Mouse (Mus musculus) small intestine, adult 2 months (tissue): ENCODE measurements at regions not wholly inside any gene's neighbourhood (a gene's known extent, or its start where the extent isn't known, plus 50 kb on each side); places are given as distances from the start of the nearest gene placed in this dataset.
"Not testable (repeated sequence)": the region's sequence is repeated elsewhere in the genome, so short reads cannot be mapped to it uniquely, and the experiment has no call there.

Experiments used
- H3K27ac ChIP-seq: fragments of 200-500 bp; 2 replicates; pipeline ENCODE4 v1.5.1; 2012; ENCODE audit warnings: low read depth, low read length, control low read depth, inconsistent platforms; ENCODE audit not compliant: insufficient read depth
- H3K27me3 ChIP-seq: fragments of 200-500 bp; 2 replicates; pipeline ENCODE4 v1.6.1; 2012; ENCODE audit warnings: mild to moderate bottlenecking, moderate library complexity, low read length, inconsistent platforms; ENCODE audit not compliant: control insufficient read depth, insufficient read depth
- H3K36me3 ChIP-seq: fragments of 200-500 bp; 2 replicates; pipeline ENCODE4 v1.6.1; 2012; ENCODE audit warnings: mild to moderate bottlenecking, low read length, control low read depth, inconsistent platforms; ENCODE audit not compliant: control insufficient read depth, insufficient read depth
- H3K4me1 ChIP-seq: fragments of 200-500 bp; 2 replicates; pipeline ENCODE4 v1.6.1; 2012; ENCODE audit warnings: low read length, inconsistent platforms, mixed read lengths; ENCODE audit not compliant: control insufficient read depth, insufficient read depth, insufficient read length
- H3K4me3 ChIP-seq: fragments of 200-500 bp; 2 replicates; pipeline ENCODE4 v1.5.1; 2012; ENCODE audit warnings: low read depth, mild to moderate bottlenecking, control low read depth, inconsistent platforms, low read length, moderate library complexity
- CTCF ChIP-seq: fragments of 200-500 bp; IDR thresholded peaks from 2 replicates; pipeline ENCODE4 v1.5.1; 2012; ENCODE audit warnings: low read depth, mild to moderate bottlenecking, control low read depth, inconsistent platforms, low read length, moderate library complexity, mixed read lengths; ENCODE audit not compliant: insufficient replicate concordance, insufficient read length; ENCODE audit errors: extremely low read depth
- POLR2A ChIP-seq: fragments of 200-500 bp; IDR thresholded peaks from 2 replicates; pipeline ENCODE4 v1.6.1; 2012; ENCODE audit warnings: low read depth, mild to moderate bottlenecking, control low read depth, inconsistent platforms, low read length, moderate library complexity
- WGBS: fragments of 180-500 bp; shearing (Covaris S2); methylation state at CpG from one replicate; pipeline ENCODE4 v1.1.7; 2018; 5-methylcytosine and 5-hydroxymethylcytosine counted together

DNA sequence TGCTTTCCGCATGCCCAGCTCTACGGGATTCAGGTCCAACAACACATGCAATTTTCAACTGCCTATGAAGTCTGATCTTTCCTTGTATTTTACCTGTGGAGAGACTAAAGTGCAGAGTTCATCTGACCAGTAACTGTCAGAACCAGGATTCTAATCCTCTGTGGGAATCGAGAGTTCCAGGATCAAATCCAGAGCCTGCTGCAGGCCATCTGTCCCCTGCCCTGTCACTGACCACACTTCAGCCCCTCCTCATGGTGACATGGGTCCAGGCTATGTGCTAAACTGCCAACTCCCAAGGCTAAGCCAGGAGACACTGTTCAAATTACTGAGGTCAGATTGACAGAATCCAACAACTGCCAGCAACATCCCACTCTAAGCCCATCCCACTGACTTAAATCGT lies 175.7 kb downstream of the Katnal1 start:
- H3K36me3 ChIP-seq = no peaks in the 10 kb centered on the region
- H3K4me1 ChIP-seq = peaks cover 33% of the 10 kb centered on the region
- no peaks in the 10 kb centered on the region for H3K27me3 ChIP-seq
- no peak for TF ChIP-seq POLR2A
- TF ChIP-seq CTCF = no peak
- no peak overlapping the region for H3K4me3 ChIP-seq
- H3K27ac ChIP-seq = no peak overlapping the region
- WGBS = 71% methylated on average over 4 of the region's 4 CpGs

DNA sequence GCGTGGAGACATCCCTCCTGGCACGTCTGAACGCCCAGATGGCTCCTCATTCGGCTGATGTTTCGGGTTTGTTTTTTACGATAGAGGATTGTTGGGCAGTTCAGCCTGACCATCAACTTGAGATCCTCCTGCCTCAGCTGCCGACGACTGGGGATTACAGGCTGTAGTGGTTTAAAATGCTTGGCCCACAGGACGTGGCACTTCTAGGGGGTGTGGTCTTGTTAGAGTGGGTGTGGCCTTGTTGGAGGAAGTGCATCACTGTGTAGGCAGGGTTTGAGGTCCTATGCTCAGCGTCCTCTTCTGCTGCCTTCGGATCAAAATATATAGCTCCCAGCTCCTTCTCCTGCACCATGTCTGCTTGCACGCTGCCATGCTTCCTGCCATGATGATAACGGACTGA lies 177.1 kb downstream of the Katnal1 start:
- Histone ChIP-seq H3K4me1 (peaks cover 32% of the 10 kb centered on the region), H3K36me3 (no peaks in the 10 kb centered on the region), H3K4me3 (no peak overlapping the region), H3K27me3 (no peaks in the 10 kb centered on the region), H3K27ac (no peak overlapping the region)
- TF ChIP-seq POLR2A (no peak), CTCF (no peak)
- 96% methylated on average over 13 of the region's 13 CpGs for WGBS

DNA sequence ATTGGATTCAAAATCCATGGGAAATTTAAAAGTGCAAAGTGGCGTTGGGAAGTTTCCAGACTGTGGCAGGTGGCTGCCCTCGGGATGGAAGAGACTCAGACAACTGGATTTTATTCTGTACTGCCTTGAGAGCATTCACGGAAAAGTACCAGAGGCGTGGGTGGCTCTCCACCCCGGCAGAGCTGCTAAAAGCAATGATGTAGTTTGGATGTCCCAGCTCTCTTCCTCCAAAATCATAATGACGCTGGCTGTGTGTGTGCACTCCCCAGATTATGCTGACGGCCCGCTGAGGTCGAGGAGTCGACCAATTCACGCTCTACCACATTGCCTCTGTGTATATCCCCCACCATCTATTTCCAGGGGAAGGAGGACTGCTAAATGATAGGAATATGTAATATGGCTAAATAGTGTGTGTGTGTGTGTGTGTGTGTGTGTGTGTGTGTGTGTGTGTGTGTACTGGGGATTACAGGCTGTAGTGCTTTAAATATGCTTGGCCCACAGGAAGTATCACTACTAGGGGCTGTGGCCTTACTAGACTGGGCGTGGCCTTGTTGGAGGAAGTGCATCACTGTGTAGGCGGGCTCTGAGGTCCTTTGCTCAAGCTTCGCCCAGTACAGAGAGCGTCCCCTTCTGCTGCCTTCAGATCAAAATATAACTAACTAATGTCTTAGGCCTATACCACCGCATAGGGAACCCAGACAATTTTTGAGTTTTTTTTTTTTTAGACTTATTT lies 179.0 kb downstream of the Katnal1 start:
- no peaks in the 10 kb centered on the region for H3K36me3 ChIP-seq
- H3K27ac ChIP-seq = no peak overlapping the region
- H3K4me1 ChIP-seq = peaks cover 20% of the 10 kb centered on the region
- WGBS = 88% methylated on average over 16 of the region's 16 CpGs
- TF ChIP-seq CTCF = no peak
- TF ChIP-seq POLR2A = no peak
- no peak overlapping the region for H3K4me3 ChIP-seq
- H3K27me3 ChIP-seq = no peaks in the 10 kb centered on the region

DNA sequence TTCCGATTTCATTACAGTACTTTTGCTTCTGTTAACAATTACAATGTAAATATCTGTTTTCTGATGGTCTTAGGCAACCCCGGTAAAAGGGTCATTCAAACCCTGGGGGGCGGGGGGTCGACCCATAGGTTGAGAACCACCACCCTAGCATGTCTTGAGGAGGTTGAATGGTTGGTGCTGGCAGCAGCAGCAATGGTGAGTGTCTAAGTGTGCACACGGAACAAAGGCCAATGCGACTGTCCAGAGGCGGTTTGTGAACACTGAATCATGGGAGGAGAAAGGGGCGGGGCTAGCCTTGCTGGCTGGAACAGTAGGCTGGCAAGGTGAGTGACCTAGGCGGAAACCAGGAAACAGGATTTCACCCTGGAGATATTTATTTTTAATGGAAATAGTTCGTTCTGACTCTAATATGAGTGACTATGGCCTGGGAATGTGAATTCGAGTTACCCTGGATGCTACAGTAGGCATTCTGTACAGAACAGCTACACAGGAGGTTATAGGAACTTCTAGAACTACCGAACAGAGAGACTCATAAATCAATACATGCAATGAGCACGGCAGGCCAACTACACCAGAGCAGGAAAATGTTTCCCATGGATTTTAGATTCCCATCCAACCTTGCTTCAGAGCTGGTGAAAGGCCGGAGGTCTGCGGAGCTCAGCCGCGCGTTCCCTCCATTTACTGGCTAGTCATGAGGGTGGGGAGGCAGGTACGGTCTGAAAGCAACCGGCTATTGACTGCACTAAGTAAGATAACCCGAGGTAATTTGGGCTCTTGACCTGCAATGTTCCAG lies 181.0 kb downstream of the Katnal1 start:
- no peaks in the 10 kb centered on the region for H3K27me3 ChIP-seq
- 45% methylated on average over 21 of the region's 21 CpGs for WGBS
- H3K27ac ChIP-seq = peak overlapping the region; percentile 94
- H3K4me3 ChIP-seq = peak overlapping the region; percentile 45
- TF ChIP-seq CTCF (no peak), POLR2A (no peak; the same call in 1 of the 2 replicates)
- H3K36me3 ChIP-seq = no peaks in the 10 kb centered on the region
- peaks cover 15% of the 10 kb centered on the region; the same call in 1 of the 2 replicates for H3K4me1 ChIP-seq

DNA sequence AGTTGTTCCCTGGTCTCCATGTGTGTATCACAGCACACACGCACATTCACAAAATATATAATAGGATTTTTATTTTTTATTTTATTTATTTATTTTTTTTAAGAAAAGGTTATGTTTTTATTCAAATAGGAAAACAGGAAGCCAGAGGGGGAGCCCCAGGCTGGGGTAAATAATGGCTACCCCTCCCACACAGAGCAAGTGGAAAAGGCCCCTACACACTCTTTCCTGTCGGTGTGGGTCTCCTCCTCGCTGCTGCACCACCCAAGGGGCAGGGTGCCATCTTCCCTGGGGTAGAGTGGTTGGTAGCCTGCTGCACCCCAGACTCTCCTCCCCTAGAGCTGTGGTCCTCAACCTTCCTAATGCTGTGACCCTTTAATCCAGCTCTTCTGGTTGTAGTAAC lies 181.6 kb downstream of the Katnal1 start:
- Histone ChIP-seq H3K36me3 (no peaks in the 10 kb centered on the region), H3K4me3 (no peak overlapping the region), H3K27me3 (no peaks in the 10 kb centered on the region), H3K27ac (peak overlapping the region; percentile 75), H3K4me1 (peaks cover 15% of the 10 kb centered on the region; the same call in 1 of the 2 replicates)
- 85% methylated on average over 3 of the region's 3 CpGs for WGBS
- no peak for TF ChIP-seq POLR2A
- TF ChIP-seq CTCF = no peak

DNA sequence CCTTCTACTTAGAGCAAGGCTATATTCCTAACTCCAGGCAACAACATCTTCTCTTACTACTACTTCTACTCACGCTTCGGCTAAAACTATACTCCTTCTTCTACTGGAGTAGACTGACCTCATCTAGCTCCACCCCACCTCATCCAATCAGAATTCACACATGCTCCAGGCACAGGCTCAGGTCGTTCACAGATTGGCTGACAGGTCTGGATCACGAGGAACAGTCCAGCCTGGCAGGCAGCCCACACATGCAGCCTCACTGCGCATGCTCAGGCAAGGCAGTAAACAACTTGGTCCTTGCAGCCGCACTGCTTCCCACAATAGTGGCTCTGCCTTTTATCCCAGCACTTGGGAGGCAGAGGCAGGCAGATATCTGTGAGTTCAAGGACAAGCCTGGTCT lies 182.4 kb downstream of the Katnal1 start:
- Histone ChIP-seq H3K27ac (peak overlapping the region; percentile 60), H3K4me1 (peaks cover 15% of the 10 kb centered on the region)
- H3K36me3 ChIP-seq, H3K4me3 ChIP-seq, H3K27me3 ChIP-seq: not testable (repeated sequence)
- WGBS = 22% methylated on average over 6 of the region's 6 CpGs

DNA sequence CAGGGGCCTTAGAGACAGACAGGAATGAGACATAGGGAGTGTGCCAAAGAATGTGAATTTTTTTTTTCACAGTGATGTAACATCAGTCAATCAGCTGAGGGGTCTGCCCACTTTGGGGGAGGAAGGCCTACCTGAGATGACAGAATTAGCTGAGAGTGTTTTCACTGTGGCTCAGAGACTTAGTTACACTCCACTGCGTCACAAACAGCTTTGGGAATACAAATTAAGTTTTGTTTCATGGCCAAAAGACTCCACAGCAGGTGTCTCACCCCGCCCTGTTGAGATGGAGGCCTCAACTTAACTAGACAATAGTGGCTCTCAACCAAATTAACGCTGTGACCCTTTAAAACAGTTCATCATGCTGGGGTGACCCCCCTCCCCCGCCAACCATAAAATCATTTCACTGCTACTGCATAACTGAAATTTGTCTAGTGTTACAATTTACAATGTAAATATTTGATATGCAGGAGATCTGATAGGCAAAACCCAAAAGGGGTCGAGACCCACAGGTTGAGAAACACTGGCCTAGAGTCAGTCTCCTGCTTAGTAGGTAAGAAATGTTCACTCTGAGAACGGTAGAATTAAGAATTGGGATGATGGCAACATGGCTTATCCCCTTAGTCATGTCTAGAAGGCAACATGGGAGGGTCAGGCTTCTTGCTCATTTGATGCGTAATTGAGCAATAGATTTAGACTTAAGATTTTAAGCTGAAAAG lies 184.3 kb downstream of the Katnal1 start:
- no peak overlapping the region for H3K4me3 ChIP-seq
- WGBS = 67% methylated on average over 7 of the region's 7 CpGs
- H3K27ac ChIP-seq = no peak overlapping the region
- no peak for TF ChIP-seq POLR2A
- no peak for TF ChIP-seq CTCF
- no peaks in the 10 kb centered on the region for H3K27me3 ChIP-seq
- no peaks in the 10 kb centered on the region for H3K36me3 ChIP-seq
- peaks cover 27% of the 10 kb centered on the region for H3K4me1 ChIP-seq
